Mouse (Mus musculus) heart, adult 9 months (tissue): ENCODE measurements around the gene Ankrd63.
"Not testable (repeated sequence)": the region's sequence is repeated elsewhere in the genome, so short reads cannot be mapped to it uniquely, and the experiment has no call there.

ENCODE experiments used
- DNase-seq, 2 experiments: peaks; one replicate each; pipeline ENCODE4 v3.0.0; 2022; ENCODE audit warnings: low spot score in 2 of 2

The Ankrd63 gene

DNA sequence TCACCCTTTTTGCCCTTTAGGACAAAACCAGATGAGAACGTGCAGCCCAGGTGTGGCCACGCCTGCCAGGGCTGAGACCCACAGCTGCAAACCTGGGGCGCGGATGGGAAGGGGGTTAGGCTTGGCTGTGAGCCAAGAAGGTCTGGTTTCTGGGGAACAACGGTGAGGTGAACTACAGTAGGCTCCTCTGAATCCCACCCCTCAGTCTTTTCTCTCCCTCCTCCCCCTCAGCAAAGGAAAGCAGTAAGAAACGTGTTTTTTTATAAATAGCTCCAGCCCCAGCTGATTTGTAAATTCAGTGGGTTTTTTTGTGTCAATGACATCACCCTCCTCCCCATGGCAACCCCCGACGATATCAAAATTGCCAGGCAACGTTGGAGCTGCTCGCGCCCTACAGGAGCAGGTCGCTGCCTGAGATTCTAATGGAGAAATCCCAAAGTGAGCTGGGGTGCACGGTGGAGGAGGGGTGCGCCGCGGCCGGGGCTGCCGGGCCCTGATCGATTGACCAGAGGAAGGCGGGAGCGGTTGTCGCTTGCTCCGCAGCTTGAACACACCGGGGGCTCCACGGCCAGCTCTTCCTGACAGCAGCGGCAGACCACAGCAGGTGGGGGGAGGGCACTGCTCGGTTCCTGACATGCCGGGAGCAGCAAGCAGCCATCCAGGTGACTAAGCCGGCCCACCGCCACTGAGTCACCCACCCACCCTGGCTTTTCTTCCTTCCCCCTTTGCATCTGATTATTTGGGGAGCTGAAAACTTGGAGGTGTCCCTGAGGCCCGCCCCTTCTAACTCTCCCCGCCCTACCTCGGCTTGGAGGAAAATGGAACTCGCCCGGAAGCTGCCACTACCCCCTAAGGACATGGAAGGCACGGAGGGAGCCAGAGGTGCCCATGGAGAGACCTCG lies 40.6 kb downstream of the Ankrd63 start, which contains the start of gene Pak6:
Gene Pak6 (plus strand): TSS at position 402 of the 902 bp plus-strand sequence.
- DNase-seq, result no peak

DNA sequence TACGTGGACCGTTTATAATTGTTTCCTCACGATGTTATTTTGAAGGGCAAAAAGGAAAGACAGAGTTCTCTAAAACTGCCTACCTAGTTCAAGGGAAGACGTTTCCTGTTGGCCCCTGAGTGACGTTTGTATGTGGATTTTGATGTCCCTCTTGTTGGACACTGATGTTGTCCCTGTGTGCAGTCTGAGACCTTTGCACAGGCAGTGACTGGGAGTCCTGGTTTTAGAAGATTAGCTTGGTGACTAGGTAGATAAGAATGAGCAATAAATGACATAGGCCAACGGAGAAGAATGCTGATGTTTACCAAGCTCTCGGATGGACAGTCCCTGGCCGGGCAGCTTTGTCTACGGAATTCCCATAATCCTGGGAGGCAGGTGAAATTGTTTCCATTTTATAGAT lies 41.9 kb downstream of the Ankrd63 start:
- DNase-seq, result no peak

DNA sequence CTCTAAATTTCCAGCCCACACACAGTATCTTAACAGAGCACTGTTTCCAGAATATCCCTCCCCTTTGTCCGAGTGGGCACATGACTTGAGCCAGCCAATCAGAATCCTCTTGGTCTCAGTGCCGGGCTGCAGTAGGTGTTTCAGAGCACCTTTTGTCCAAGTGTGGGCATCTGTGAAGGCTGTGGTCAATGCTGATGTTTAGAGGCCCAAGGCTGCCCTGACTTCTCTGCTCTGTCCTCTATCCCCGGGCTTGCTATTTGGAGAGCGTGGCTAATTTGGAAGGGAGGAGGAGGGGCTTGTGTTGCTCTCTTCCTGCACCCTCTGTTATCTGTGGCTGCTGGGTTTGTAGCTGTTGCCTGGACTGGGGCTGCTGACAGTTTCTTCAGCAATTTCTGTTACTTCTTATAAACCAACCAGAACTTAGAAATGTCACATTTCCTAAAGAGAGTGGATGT lies 43.7 kb downstream of the Ankrd63 start:
- peak; percentile 66 to 83 for DNase-seq

- no peak for DNase-seq
These were observed 44.3 kb downstream of the Ankrd63 start for GRCm38 (mm10) chr2:118659493-118659892.

- peak; percentile 59 to 80 for DNase-seq
These were observed 44.7 kb downstream of the Ankrd63 start for GRCm38 (mm10) chr2:118659077-118659476.

DNA sequence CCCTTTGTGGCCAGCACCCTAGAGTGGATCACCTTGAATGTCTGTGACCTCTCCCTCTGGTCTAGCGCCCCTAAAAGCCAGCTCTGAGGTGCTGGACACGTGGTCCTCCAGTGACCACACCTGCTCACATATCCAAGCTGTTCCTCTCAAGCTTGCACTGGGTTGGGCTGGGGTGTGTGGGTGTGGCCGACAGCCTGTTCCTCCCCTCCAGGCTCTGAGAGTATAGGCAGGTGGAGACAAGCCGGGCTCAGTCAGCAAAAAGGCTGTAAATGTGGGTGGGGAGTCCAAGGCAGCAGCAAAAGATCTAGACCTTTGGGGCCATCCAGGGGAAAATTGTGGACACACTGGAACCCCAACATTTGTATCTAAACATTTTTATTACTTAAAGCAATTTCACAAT lies 45.3 kb downstream of the Ankrd63 start:
- DNase-seq, result no peak

- no peak for DNase-seq
These were observed 47.0 kb downstream of the Ankrd63 start for GRCm38 (mm10) chr2:118656688-118657281.

DNA sequence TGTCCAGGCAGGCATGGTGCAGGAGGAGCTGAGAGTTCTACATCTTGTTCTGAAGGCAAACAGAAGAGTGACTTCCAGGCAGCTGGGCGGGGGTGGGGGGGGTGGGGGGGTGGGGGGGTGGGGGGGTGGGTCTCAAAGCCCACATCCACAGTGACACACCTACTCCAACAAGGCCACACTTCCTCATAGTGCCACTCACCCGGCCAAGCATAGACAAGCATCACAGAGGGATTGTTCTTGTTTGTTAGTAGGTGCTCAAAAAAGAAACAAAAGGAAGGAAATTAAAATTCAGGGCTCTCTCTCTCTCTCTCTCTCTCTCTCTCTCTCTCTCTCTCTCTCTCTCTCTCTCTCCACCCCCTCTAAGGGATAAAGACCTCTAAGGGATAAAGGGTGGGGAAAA lies 53.1 kb downstream of the Ankrd63 start:
- DNase-seq, result not testable (repeated sequence)
